In genomic region chr19:45956736-45957135, GRCm38 (mm10) we compare ENCODE assay signal across 18 mouse cellular contexts. TPM values are rescaled to one million over a fixed set of nuclear protein-coding genes. Genes with fewer than 3 reads are reported as not detected.
DNase-seq lines count a peak whose midpoint lies in the region; ATAC-seq and TF ChIP-seq lines count a peak whose summit lies in the region.
"Had no signal": no experiment of that assay in that cellular context is flagged by ENCODE, and none has a peak within 500 bp of the region (broad histone marks: within the 10 kb centered on the region; RNA-seq: fewer than 3 reads in every experiment).

No protein-coding gene starts in this region.

- TF ChIP-seq CTCF in liver, postnatal 0 days (IDR thresholded peaks at IDR 0.05; ENCODE audit: low read depth), result no peak

- H3K36me3 ChIP-seq in liver, postnatal 0 days (replicated peaks; ENCODE audit: insufficient read depth, low read length), result peaks cover 6% of the 10 kb centered on the region; the same call in 1 of the 2 replicates
- H3K36me3 ChIP-seq in intestine, embryonic 16.5 days (ENCODE audit: control insufficient read depth, insufficient read depth, low read length), result no peaks in the 10 kb centered on the region
- H3K36me3 ChIP-seq: stomach, embryonic 15.5 days had no signal

- no peak overlapping the region for H3K9ac ChIP-seq in liver, postnatal 0 days (replicated peaks)
- H3K9ac ChIP-seq in intestine, embryonic 16.5 days (ENCODE audit: low read depth, low read length), result no peak overlapping the region
- H3K9ac ChIP-seq: limb, embryonic 15.5 days; neural tube, embryonic 13.5 days; stomach, embryonic 15.5 days had no signal

- ATAC-seq in liver, postnatal 0 days, result no peak
- ATAC-seq in intestine, embryonic 16.5 days, result no peak
- ATAC-seq in monocyte, adult 5-6 weeks (replicated peaks; ENCODE audit: insufficient number of reproducible peaks, low FRiP score, low TSS enrichment, poor library complexity, severe bottlenecking), result no peak
- ATAC-seq: forebrain, embryonic 14.5 days had no signal

- no peaks in the 10 kb centered on the region for H3K9me3 ChIP-seq in liver, postnatal 0 days (ENCODE audit: low read length)
- no peaks in the 10 kb centered on the region for H3K9me3 ChIP-seq in intestine, embryonic 16.5 days (ENCODE audit: control insufficient read depth, low read length)
- H3K9me3 ChIP-seq: hindbrain, embryonic 10.5 days; limb, embryonic 15.5 days; neural tube, embryonic 13.5 days; stomach, embryonic 15.5 days had no signal

- peak; percentile 10 for DNase-seq in adrenal gland, postnatal 10 days
- DNase-seq in adrenal gland, postnatal 4 days (ENCODE audit: low spot score in 2 of 2), result no peak
- DNase-seq in brain, adult 2 months (ENCODE audit: low read depth, low spot score), result peak; percentile 89
- peak; percentile 25 to 34 for DNase-seq in layer of hippocampus, adult 8-10 months (ENCODE audit: low spot score in 2 of 2)
- peak; percentile 47 to 67 for DNase-seq in left cerebral cortex, postnatal 36 days (ENCODE audit: low spot score in 2 of 2)
- no peak for DNase-seq in liver, postnatal 0 days
- DNase-seq: cerebellum, postnatal 25 days; gastrocnemius, postnatal 10 days; heart, adult 2 months; spleen, adult 18-20 months had no signal

- H3K4me1 ChIP-seq in liver, postnatal 0 days (ENCODE audit: insufficient read depth), result no peaks in the 10 kb centered on the region
- H3K4me1 ChIP-seq in intestine, embryonic 16.5 days (ENCODE audit: control insufficient read depth, insufficient read depth, low read length), result no peaks in the 10 kb centered on the region
- H3K4me1 ChIP-seq: hindbrain, embryonic 10.5 days; limb, embryonic 15.5 days; stomach, embryonic 15.5 days had no signal

- no peak overlapping the region for H3K4me2 ChIP-seq in liver, postnatal 0 days (ENCODE audit: low read depth, low read length)
- no peak overlapping the region for H3K4me2 ChIP-seq in intestine, embryonic 16.5 days (ENCODE audit: low read depth, low read length)
- H3K4me2 ChIP-seq: limb, embryonic 15.5 days; neural tube, embryonic 13.5 days; stomach, embryonic 15.5 days had no signal

- intact Hi-C loops in left cerebral cortex, postnatal 36 days (cut with DNase I), result no loop called here

- no peak for TF ChIP-seq EP300 in liver, postnatal 0 days (IDR thresholded peaks at IDR 0.05; ENCODE audit: low read depth)

- H3K27me3 ChIP-seq in liver, postnatal 0 days (ENCODE audit: insufficient read depth, low read length), result no peaks in the 10 kb centered on the region
- H3K27me3 ChIP-seq in intestine, embryonic 16.5 days (replicated peaks; ENCODE audit: control insufficient read depth, insufficient read depth, low read length), result no peaks in the 10 kb centered on the region
- H3K27me3 ChIP-seq: CH12.LX; limb, embryonic 15.5 days; neural tube, embryonic 13.5 days; stomach, embryonic 15.5 days had no signal

- 84% methylated on average over 7 of the region's 7 CpGs for WGBS in liver, postnatal 0 days (ENCODE audit: insufficient replicate concordance)
- whole genome bisulfite sequencing in intestine, embryonic 16.5 days, result 91% methylated on average over 7 of the region's 7 CpGs

- H3K27ac ChIP-seq in liver, postnatal 0 days (ENCODE audit: low read depth), result no peak overlapping the region
- no peak overlapping the region for H3K27ac ChIP-seq in intestine, embryonic 16.5 days (ENCODE audit: low read length)
- H3K27ac ChIP-seq: heart, adult 2 months; hindbrain, embryonic 10.5 days; limb, embryonic 15.5 days; neural tube, embryonic 13.5 days; stomach, embryonic 15.5 days had no signal

- H3K4me3 ChIP-seq in liver, postnatal 0 days (ENCODE audit: low read depth, low read length), result no peak overlapping the region
- no peak overlapping the region for H3K4me3 ChIP-seq in intestine, embryonic 16.5 days (ENCODE audit: low read length)
- H3K4me3 ChIP-seq: heart, adult 2 months; hindbrain, embryonic 10.5 days; limb, embryonic 15.5 days; neural tube, embryonic 13.5 days; stomach, embryonic 15.5 days had no signal

RNA-seq across cellular contexts. Expression of gene Armh3, which starts 41.6 kb away (rescaled TPM):
- total RNA-seq in adrenal gland, postnatal 10 days (2021), result 10 to 100 TPM; 14.6 to 19.2 TPM
- 10 to 100 TPM; 21.6 to 21.9 TPM for total RNA-seq in adrenal gland, postnatal 4 days (2021)
- 10 to 100 TPM; 18.4 to 24.1 (median 22.3) TPM for total RNA-seq in layer of hippocampus, adult 8-10 months (2022)
- 10 to 100 TPM; 20.1 to 20.2 TPM for total RNA-seq in left cerebral cortex, postnatal 36 days (2021)
- polyA plus RNA-seq in liver, postnatal 0 days (2015; fragmentation: Nextera tagmentation; extraction: Ambion mirVana), result 3.1 and 3.5 TPM in 2 replicates
- polyA plus RNA-seq in intestine, embryonic 16.5 days (2015; fragmentation: Nextera tagmentation; extraction: Ambion mirVana), result 17.2 and 17.3 TPM in 2 replicates
- total RNA-seq in monocyte, adult 5-6 weeks (2017), result 7.5 to 16.0 TPM (median 11.5 TPM) in 3 replicates

RNA-seq across cellular contexts. Expression of gene Hps6, which starts 46.6 kb away (rescaled TPM):
- 10 to 100 TPM in 1 of 2 experiments, 1 to 10 TPM in 1; 9.9 to 12.0 TPM for total RNA-seq in adrenal gland, postnatal 10 days (2021)
- 10 to 100 TPM; 16.5 to 17.1 TPM for total RNA-seq in adrenal gland, postnatal 4 days (2021)
- total RNA-seq in layer of hippocampus, adult 8-10 months (2022), result 1 to 10 TPM; 6.1 to 8.8 (median 8.2) TPM
- 1 to 10 TPM; 5.9 to 7.1 TPM for total RNA-seq in left cerebral cortex, postnatal 36 days (2021)
- 2.0 and 2.2 TPM in 2 replicates for polyA plus RNA-seq in liver, postnatal 0 days (2015; fragmentation: Nextera tagmentation; extraction: Ambion mirVana)
- polyA plus RNA-seq in intestine, embryonic 16.5 days (2015; fragmentation: Nextera tagmentation; extraction: Ambion mirVana), result 8.8 and 9.4 TPM in 2 replicates
- 4.3 to 14.7 TPM (median 6.0 TPM) in 3 replicates for total RNA-seq in monocyte, adult 5-6 weeks (2017)

Comparison
In these comparisons a context has a peak if more than half of its experiments do, and no peak if none do; other contexts are left out.
1. DNase-seq: peak in adrenal gland, postnatal 10 days (single experiment), brain, adult 2 months (single experiment), layer of hippocampus, adult 8-10 months (2 of 2) and left cerebral cortex, postnatal 36 days (2 of 2); none in adrenal gland, postnatal 4 days (0 of 2) and liver, postnatal 0 days (single experiment).